Mouse (Mus musculus) right cerebral cortex, postnatal 36 days (tissue): ENCODE data around the gene Ptprcap.
A peak's percentile ranks its signal among the peaks of the same experiment; 100 is the strongest.
"Not testable (repeated sequence)": the region's sequence is repeated elsewhere in the genome, so short reads cannot be mapped to it uniquely, and the experiment has no call there.

Source experiments
- DNase-seq, 2 experiments: peaks; one replicate each; pipeline ENCODE4 v3.0.0; 2022; ENCODE audit warnings: low spot score in 2 of 2, mixed read lengths in 1 of 2

The Ptprcap gene

GRCm38 (mm10) chr19:4153232-4153654 lies at the start of gene Ptprcap:
Gene Ptprcap (plus strand): TSS chr19:4153604.
- no peak for DNase-seq

GRCm38 (mm10) chr19:4103792-4104191 lies 49.6 kb upstream of the Ptprcap start:
- DNase-seq: no peak

DNA sequence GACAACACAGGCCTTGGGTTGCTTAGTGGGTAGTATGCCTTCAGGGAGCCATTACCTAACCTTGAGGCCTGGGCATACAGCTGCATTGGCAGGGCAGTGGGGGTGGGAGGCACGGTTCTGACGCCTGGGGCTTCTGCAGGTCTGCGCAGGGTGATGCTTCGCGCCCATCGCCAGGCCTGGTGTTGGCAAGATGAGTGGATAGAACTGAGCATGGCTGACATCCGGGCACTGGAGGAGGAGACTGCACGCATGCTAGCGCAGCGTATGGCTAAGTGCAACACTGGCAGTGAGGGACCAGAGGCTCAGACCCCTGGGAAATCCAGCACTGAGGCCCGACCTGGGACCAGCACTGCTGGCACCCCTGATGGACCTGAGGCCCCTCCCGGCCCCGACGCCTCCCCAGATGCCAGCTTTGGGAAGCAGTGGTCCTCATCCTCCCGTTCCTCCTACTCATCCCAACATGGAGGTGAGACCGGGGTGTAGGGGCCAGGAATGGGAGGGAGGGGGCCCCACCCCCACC lies 48.7 kb upstream of the Ptprcap start:
- DNase-seq: no peak

DNA sequence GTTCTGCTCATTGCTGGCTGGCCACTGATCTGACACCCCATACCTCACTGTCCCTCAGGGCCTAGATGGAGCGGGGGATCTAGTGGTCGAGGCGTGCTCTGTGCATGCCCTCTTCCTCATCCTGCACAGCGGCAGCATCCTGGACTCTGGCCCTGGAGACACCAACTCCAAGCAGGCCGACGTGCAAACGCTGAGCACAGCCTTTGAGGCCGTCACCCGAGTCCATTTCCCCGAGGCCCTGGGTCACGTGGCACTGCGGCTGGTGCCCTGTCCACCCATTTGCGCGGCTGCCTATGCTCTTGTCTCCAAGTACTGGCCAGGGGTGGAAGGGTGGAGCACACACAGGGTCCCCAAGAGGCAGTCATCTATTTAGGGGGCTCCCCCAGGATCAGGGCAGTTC lies 46.8 kb upstream of the Ptprcap start:
- no peak for DNase-seq

- no peak for DNase-seq
Measured at GRCm38 (mm10) chr19:4108535-4108934, 44.9 kb upstream of the Ptprcap start.

- DNase-seq: no peak
Measured at GRCm38 (mm10) chr19:4112063-4112960, 41.1 kb upstream of the Ptprcap start.

DNA sequence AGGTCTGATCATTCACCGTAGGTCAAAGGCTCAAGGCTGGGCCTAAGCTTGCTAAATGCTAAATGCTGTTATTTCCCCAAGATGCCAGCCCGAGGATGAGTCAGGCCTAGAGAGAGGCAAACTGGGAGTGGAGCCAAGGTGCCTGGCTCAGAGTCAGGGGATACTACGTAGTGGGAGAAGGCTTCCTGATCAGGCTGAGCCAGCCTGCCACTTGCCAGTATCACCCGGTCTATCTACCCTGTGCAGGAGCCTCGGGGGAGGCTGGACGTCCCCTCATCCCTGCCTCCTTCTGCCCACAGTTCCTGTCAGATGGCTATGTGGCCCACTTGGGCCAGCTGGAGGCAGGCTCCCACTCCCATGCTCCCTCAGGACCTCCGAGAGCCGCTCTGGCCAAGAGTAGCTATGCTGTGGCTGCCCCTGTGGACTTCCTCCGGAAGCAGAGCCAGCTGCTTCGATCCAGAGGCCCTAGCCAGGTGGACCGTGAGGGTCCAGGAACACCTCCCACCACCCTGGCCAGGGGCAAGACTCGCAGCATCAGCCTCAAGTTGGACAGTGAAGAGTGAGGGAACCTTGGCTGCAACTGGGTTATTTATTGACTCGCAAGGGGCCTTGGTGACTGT lies 40.1 kb upstream of the Ptprcap start:
- DNase-seq: peak; percentile 61

DNA sequence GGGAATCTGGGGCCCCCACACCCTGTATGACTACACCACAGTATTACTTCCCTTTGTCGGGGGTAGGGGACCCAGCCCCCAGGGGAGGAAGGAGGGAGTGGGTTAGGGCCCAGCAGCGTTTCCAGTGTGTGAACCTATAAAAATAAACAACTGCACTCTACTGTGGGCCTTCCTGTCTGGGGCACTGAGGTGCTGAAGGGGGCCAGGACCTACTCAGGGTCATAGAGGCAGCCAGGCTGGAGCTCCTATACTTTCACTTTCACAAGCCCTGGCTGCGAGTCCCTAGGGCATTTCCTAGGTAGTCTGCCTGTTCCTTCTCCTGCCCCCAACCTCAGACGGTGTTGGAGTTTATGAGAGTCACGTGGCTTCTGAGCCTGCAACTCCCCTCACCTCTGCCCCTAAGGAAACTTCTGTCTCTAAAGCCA lies 39.6 kb upstream of the Ptprcap start:
- DNase-seq: no peak

DNA sequence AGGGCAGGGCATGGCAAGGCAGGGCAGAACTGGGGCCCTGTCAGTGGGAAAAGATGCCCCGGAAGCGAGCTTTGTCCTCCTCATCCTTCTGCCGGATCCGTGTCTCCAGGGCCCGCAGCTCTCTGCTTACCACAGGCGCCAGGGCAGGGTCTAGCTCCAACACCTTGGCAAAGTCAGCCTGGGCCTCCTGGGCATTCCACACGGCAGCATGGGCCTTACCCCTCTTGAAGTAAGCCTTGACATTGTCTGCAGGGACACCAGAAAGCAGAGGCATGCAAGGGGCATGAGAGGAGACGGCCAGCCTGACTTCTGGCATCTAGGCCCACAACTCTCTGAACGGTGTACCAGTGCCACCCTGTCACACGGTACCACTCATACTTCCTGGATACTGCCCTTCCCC lies 38.9 kb upstream of the Ptprcap start:
- no peak for DNase-seq

DNA sequence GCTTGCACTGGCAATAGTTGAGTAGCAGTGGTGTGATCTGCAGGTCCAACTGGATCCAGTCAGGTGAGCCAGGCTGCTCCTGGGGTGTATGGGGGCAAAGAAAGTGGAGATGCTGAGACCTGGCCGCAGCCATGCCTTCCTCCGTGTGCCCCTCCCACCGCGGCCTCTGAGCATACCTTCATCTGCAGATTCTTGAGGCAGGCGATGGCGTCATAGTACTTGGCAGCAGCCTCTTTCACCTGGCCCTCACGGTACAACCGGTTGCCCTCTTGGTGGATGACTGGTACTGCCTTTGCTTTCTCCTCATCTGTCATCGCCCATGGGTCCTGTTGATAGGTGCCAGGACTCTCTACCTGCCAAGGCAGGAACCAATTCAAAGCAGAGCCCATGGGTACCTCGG lies 38.3 kb upstream of the Ptprcap start:
- DNase-seq: no peak

DNA sequence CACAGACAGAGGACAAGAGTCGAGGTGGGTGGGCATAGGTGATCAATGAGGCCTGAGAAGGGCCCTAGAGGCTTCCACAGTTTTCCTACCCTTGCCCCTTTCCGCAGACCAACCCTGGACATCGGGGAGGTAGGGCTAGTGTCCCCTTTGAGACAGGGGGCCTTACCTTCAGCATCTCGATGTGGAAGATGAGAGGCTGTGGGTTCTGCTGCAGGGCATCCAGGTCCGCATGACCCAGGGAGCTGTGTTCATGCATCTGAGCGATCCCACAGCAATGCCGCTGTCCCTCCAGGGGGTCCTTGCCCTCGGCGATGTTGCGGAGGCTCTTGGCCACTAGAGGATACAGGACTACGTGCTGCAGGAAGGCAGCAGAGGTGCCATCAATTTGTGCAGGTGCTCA lies 37.6 kb upstream of the Ptprcap start:
- DNase-seq: no peak

DNA sequence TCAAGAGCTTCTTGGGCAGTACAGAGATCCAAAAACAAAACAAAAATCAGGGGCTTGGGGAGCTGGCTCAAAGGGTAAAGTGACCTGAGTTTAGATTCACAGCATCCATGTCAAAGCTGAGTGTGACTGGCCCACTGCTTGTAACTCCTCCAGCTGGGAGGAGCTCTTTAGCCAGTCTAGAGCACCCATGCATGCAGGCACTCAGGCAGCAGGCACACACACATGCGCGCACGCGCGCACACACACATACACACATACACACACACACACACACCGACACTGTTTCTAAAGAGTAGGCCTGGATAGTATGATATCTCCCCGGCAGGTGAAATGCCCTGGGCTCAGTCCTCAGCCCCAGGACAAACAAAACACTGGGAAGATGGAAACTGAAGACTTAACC lies 36.4 kb upstream of the Ptprcap start:
- DNase-seq: no peak

DNA sequence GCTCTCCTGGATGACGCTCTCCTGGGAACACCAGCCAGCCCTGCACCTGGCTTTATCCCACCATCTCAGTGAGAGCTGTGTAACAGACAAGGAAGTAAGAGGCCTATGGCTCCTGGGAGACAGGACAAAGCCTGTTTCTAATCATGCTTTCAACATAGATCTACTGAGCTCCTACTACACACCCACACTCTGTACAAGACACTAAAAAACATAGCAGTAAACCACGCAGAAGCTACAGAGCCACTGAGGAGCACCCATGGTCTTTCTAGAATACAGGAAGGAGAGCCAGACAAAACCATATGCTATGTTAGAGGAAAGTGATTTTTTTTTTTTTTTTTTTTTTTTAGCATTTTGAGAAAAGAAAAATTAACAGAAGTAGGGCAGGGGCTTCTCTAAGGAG lies 35.1 kb upstream of the Ptprcap start:
- no peak for DNase-seq

GRCm38 (mm10) chr19:4119716-4120487 lies 33.5 kb upstream of the Ptprcap start:
- DNase-seq: no peak

- no peak for DNase-seq
Measured at GRCm38 (mm10) chr19:4120496-4120895, 32.9 kb upstream of the Ptprcap start.

DNA sequence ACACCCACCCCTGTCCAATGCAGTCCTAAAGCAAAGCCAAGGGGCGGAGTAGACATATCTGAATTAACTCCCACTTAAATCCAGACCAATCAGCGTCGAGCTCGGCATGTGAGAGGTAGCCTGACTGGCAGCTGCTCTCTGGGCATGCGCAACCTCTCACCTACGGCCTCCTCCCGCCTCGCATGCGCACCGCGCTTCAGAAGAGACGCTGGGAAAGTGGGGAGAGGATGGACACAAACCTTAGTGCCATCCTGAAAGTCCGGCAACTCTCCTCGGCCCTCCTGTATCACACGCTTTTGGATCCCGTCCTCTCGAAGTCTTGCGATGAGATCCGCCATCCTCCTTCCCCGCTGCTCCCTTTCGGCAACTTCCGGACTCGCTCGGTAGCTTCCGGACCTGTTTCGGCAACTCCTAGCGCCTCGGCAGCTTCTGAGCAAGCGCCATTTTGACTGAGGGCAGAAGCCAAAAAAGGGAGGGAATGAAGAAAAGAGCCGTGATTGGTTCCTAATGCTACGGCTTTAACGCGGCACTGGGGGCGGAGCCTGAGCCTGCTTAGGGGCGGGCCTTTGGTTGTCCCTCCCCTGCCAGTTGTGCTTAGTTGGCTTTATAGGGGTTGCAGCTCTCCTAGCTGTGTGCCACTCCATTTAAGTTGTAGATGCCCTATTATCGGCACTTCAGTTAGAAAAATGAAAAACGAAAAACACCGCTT lies 32.2 kb upstream of the Ptprcap start:
- DNase-seq: peak; percentile 95 to 97

- DNase-seq: not testable (repeated sequence)
Measured at GRCm38 (mm10) chr19:4121896-4122295, 31.5 kb upstream of the Ptprcap start.

GRCm38 (mm10) chr19:4122411-4123370 lies 30.7 kb upstream of the Ptprcap start:
- DNase-seq: no peak

DNA sequence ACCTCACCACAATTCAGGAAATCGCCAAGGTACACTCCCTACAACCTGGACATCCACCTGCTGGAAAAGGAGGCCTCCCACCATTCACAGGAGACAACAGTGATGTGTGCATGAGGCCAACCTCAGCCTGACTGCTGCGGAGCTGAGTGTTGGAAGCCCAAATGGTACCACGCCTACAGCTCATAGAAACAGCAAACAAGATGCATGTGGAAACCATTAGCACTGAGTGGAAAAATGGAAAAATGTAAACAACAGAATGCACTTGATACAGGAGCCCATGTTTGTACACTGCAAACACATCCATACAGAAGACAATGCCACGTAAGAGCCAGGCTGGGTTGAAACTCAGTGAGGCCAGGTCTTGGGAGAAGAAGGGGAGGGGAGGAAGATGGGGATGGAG lies 29.0 kb upstream of the Ptprcap start:
- DNase-seq: no peak

GRCm38 (mm10) chr19:4125268-4125667 lies 28.1 kb upstream of the Ptprcap start:
- DNase-seq: not testable (repeated sequence)
